Mouse (Mus musculus): Measurements from ENCODE around the gene Pknox2. TPM values are rescaled to one million over a fixed set of nuclear protein-coding genes. Genes with fewer than 3 reads are reported as not detected.

Pknox2 gene
- total and polyA plus RNA-seq, 2 experiments from 2014 or later: 2.0 to 7.3 TPM

DNA sequence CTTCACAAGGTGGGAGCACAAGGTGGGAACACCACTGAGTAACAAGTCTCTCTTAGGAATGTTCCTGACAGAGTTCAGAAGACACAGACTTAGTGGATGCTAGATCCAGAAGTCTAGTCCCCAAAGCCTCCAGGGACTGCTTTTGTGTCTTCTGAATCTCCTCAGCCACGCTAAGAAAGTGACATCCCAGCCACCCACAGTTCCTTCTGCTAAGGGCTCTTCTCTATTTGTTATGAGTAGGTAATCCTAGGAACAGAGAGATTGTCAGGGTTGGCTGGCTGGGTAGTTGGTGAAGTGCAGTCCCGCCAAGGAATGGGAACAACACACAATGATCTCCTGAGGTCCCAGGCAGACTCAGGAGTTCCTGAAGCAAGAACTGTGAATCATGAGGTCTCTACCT lies 85.6 kb downstream of the Pknox2 start:
- Histone ChIP-seq H3K36me3 (replicated peaks; ENCODE audit: control insufficient read depth, insufficient read depth, low read length) (no peaks in the 10 kb centered on the region), H3K9ac (replicated peaks; ENCODE audit: low read depth, low read length) (no peak overlapping the region)

DNA sequence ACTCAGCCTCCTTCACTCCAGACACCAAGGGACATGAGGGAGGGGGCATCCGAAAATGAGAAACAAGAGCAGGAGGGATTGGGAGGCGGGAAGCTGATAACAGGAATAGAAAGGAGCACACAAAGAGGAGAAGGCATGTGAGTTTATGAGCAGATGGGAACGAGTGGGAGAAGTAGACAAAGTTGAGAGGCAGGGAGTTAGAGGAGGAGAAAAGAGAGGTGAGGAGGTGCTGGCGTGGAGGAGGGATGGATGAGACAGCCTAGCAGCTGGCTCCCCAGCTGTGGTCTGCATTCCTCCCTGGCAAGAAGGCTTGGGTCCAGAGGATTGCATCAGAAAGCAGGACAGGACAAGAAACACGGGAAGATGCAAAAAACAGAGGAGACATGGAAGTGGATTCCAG lies 92.5 kb downstream of the Pknox2 start:
- Histone ChIP-seq H3K4me1 (ENCODE audit: control insufficient read depth, insufficient read depth) (peaks cover 16% of the 10 kb centered on the region; the same call in 1 of the 2 replicates), H3K36me3 (replicated peaks; ENCODE audit: control insufficient read depth, insufficient read depth, low read length) (no peaks in the 10 kb centered on the region), H3K27ac (ENCODE audit: low read depth) (peak overlapping the region; percentile 71), H3K4me3 (ENCODE audit: low read depth, low read length) (no peak overlapping the region), H3K27me3 (ENCODE audit: control insufficient read depth, insufficient read depth, low read length) (no peaks in the 10 kb centered on the region), H3K9me3 (replicated peaks; ENCODE audit: control insufficient read depth, low read length) (no peaks in the 10 kb centered on the region), H3K9ac (replicated peaks; ENCODE audit: low read depth, low read length) (no peak overlapping the region), H3K4me2 (ENCODE audit: low read depth, low read length) (peak overlapping the region; percentile 33; the same call in 1 of the 2 replicates)
- TF ChIP-seq EP300 (IDR thresholded peaks at IDR 0.05; ENCODE audit: low read depth) (no peak), CTCF (IDR thresholded peaks at IDR 0.05; ENCODE audit: low read depth) (no peak)
- ATAC-seq (ENCODE audit: insufficient read depth, low read depth) (peak; percentile 48; the same call in 1 of the 2 replicates), DNase-seq (ENCODE audit: low spot score) (no peak)
- 37% methylated on average over 5 of the region's 5 CpGs for WGBS

More for the DNA sequence above, 85.6 kb downstream of the Pknox2 start:
- DNase-seq (ENCODE audit: low spot score) (no peak), ATAC-seq (ENCODE audit: insufficient read depth, low read depth) (no peak)
- H3K27ac ChIP-seq (ENCODE audit: low read depth): no peak overlapping the region
- TF ChIP-seq EP300 (IDR thresholded peaks at IDR 0.05; ENCODE audit: low read depth) (no peak), CTCF (IDR thresholded peaks at IDR 0.05; ENCODE audit: low read depth) (no peak)
- no peak overlapping the region for H3K4me3 ChIP-seq (ENCODE audit: low read depth, low read length)
- no peak overlapping the region for H3K4me2 ChIP-seq (ENCODE audit: low read depth, low read length)
- H3K4me1 ChIP-seq (ENCODE audit: control insufficient read depth, insufficient read depth): no peaks in the 10 kb centered on the region
- 34% methylated on average over 2 of the region's 2 CpGs for WGBS
- no peaks in the 10 kb centered on the region for H3K27me3 ChIP-seq (ENCODE audit: control insufficient read depth, insufficient read depth, low read length)
- H3K9me3 ChIP-seq (replicated peaks; ENCODE audit: control insufficient read depth, low read length): no peaks in the 10 kb centered on the region

DNA sequence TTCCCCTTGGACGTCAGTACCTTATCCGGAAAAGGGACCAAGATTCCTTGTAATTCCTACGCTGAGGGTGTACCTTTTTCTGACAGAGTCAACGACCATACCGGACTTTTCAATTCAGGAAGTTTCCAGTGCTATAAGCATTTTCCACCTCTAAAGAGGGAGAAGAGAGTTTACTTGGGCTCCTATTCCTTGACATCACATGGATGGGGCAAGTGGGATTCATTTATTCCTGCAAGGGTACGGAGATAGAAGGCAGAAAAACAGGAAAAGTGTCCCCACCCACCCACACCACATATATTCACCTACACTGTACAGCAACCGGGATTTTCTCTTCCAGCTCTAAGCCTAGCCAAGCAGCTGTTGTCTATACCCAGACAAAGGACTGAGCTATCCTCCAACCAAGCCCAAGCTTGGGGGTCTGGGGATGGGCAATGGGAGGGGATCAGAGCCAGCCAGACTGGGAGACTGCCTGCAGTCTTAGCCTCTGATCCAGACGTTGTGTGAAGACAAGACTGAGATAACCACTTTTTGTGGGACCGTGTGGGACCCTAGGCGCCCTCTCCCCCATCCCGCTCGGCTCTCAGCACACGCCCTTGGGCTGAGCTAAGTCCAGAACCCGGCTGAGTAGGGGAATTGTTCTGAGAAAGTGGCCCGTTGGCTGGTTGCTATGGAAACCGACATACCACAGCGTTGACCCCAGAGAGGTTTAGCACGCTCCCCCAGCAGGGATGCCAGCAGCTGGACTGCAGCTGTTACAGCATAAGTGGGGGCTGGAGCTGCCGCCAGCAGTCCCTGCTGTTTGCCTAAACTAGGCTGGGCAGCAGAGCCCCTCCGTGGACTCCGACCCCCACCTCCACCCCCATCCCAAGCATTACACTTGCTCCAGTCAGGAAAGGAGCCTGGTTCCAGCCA lies 93.3 kb downstream of the Pknox2 start:
- ATAC-seq (ENCODE audit: insufficient read depth, low read depth) (peak; percentile 74), DNase-seq (ENCODE audit: low spot score) (peak; percentile 60)
- Histone ChIP-seq H3K9ac (replicated peaks; ENCODE audit: low read depth, low read length) (no peak overlapping the region), H3K36me3 (replicated peaks; ENCODE audit: control insufficient read depth, insufficient read depth, low read length) (no peaks in the 10 kb centered on the region), H3K27me3 (ENCODE audit: control insufficient read depth, insufficient read depth, low read length) (no peaks in the 10 kb centered on the region), H3K9me3 (replicated peaks; ENCODE audit: control insufficient read depth, low read length) (no peaks in the 10 kb centered on the region), H3K4me3 (ENCODE audit: low read depth, low read length) (peak overlapping the region; percentile 5; the same call in 1 of the 2 replicates), H3K4me1 (ENCODE audit: control insufficient read depth, insufficient read depth) (peaks cover 16% of the 10 kb centered on the region; the same call in 1 of the 2 replicates), H3K27ac (ENCODE audit: low read depth) (peak overlapping the region; percentile 71), H3K4me2 (ENCODE audit: low read depth, low read length) (peak overlapping the region; percentile 33)
- no peak for TF ChIP-seq EP300 (IDR thresholded peaks at IDR 0.05; ENCODE audit: low read depth)
- no peak for TF ChIP-seq CTCF (IDR thresholded peaks at IDR 0.05; ENCODE audit: low read depth)
- WGBS: 20% methylated on average over 21 of the region's 21 CpGs

DNA sequence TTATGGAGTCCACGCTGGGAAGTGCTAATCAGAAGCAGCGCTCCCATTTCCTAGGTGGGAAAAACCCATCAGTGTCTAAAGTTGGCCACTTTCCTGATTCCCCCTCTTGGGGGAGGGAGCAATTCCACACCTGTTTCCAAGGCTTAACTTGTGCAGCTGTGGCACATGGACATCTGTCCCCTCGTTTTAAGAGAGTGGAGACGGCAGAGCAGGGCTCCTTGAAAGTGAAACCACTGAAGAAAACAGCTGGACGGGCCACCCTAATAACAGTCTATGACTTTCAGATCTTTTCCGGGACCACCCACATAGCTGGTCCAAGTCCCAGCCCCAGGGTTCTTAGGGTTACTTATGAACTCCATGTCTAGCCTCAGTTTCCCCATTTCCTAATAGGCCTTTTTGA lies 94.2 kb downstream of the Pknox2 start:
- Histone ChIP-seq H3K36me3 (replicated peaks; ENCODE audit: control insufficient read depth, insufficient read depth, low read length) (no peaks in the 10 kb centered on the region), H3K27ac (ENCODE audit: low read depth) (peak overlapping the region; percentile 61), H3K4me3 (ENCODE audit: low read depth, low read length) (0 out of 2 replicates have a peak overlapping the region, but pooled peaks have one; percentile 4), H3K4me2 (ENCODE audit: low read depth, low read length) (peak overlapping the region; percentile 23; the same call in 1 of the 2 replicates), H3K4me1 (ENCODE audit: control insufficient read depth, insufficient read depth) (peaks cover 16% of the 10 kb centered on the region; the same call in 1 of the 2 replicates), H3K27me3 (ENCODE audit: control insufficient read depth, insufficient read depth, low read length) (no peaks in the 10 kb centered on the region), H3K9me3 (replicated peaks; ENCODE audit: control insufficient read depth, low read length) (no peaks in the 10 kb centered on the region), H3K9ac (replicated peaks; ENCODE audit: low read depth, low read length) (no peak overlapping the region)
- DNase-seq (ENCODE audit: low spot score) (no peak), ATAC-seq (ENCODE audit: insufficient read depth, low read depth) (no peak)
- 45% methylated on average over 6 of the region's 6 CpGs for WGBS
- TF ChIP-seq CTCF (IDR thresholded peaks at IDR 0.05; ENCODE audit: low read depth) (no peak), EP300 (IDR thresholded peaks at IDR 0.05; ENCODE audit: low read depth) (no peak)

DNA sequence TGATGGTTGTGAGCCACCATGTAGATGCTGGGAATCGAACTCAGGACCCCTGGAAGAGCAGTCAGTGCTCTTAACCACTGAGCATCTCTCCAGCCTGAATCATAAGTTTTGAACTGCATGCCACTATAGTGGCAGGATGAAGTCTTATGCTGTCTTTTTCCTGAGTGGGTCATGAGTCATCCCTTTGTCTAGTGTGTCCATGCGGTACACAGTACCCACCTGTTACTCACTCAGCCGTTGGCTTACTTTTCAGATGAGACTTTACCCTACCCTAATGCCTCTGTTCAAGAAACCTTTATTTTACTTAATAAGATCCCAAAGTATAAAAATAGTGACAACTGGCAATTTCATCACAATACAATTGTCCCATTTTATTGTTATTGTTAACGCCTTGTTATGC lies 95.5 kb downstream of the Pknox2 start:
- Histone ChIP-seq H3K9ac (replicated peaks; ENCODE audit: low read depth, low read length) (no peak overlapping the region), H3K4me1 (ENCODE audit: control insufficient read depth, insufficient read depth) (peaks cover 16% of the 10 kb centered on the region; the same call in 1 of the 2 replicates), H3K27ac (ENCODE audit: low read depth) (no peak overlapping the region), H3K4me2 (ENCODE audit: low read depth, low read length) (no peak overlapping the region), H3K36me3 (replicated peaks; ENCODE audit: control insufficient read depth, insufficient read depth, low read length) (no peaks in the 10 kb centered on the region), H3K27me3 (ENCODE audit: control insufficient read depth, insufficient read depth, low read length) (no peaks in the 10 kb centered on the region), H3K9me3 (replicated peaks; ENCODE audit: control insufficient read depth, low read length) (no peaks in the 10 kb centered on the region), H3K4me3 (ENCODE audit: low read depth, low read length) (no peak overlapping the region)
- DNase-seq (ENCODE audit: low spot score): no peak
- ATAC-seq (ENCODE audit: insufficient read depth, low read depth): no peak
- 84% methylated on average over 4 of the region's 4 CpGs for WGBS
- TF ChIP-seq CTCF (IDR thresholded peaks at IDR 0.05; ENCODE audit: low read depth): no peak
- TF ChIP-seq EP300 (IDR thresholded peaks at IDR 0.05; ENCODE audit: low read depth): no peak
